Mouse (Mus musculus): Measurements from ENCODE around the gene Fam104a. TPM values are rescaled to one million over a fixed set of nuclear protein-coding genes. Genes with fewer than 3 reads are reported as not detected.

The Fam104a gene
- total RNA-seq, 2 experiments from 2014 or later: 14.9 to 15.6 TPM

- DNase-seq: no peak
- intact Hi-C loops (cut with DNase I): loop anchor here (10.0 kb wide), 1 partner anchor 929 kb away; no protein-coding TSS in a partner anchor
Observed at GRCm38 (mm10) chr11:113705966-113706652, 22.2 kb upstream of the Fam104a start.

- intact Hi-C loops (cut with DNase I): loop anchor here (1.0 to 10.0 kb wide), 3 partner anchors 47 to 931 kb away; partner anchors contain the start of gene Cdc42ep4
- peak; percentile 84 for DNase-seq
Observed at GRCm38 (mm10) chr11:113703758-113704157, 19.8 kb upstream of the Fam104a start.

GRCm38 (mm10) chr11:113699643-113700042 is 15.7 kb upstream of the Fam104a start:
- intact Hi-C loops (cut with DNase I): loop anchor here (10.0 kb wide), 1 partner anchor 935 kb away; no protein-coding TSS in a partner anchor
- DNase-seq: no peak

- intact Hi-C loops (cut with DNase I): no loop called here
- DNase-seq: no peak
Observed at GRCm38 (mm10) chr11:113698013-113698545, 14.1 kb upstream of the Fam104a start.

- no peak for DNase-seq
- intact Hi-C loops (cut with DNase I): no loop called here
Observed at GRCm38 (mm10) chr11:113697571-113697970, 13.6 kb upstream of the Fam104a start.

- no peak for DNase-seq
- intact Hi-C loops (cut with DNase I): no loop called here
Observed at GRCm38 (mm10) chr11:113691851-113692250, 7.9 kb upstream of the Fam104a start.

- intact Hi-C loops (cut with DNase I): no loop called here
Observed at GRCm38 (mm10) chr11:113691318-113691717, 7.4 kb upstream of the Fam104a start.

GRCm38 (mm10) chr11:113690506-113690905 is 6.6 kb upstream of the Fam104a start:
- intact Hi-C loops (cut with DNase I): no loop called here
- no peak for DNase-seq

More at GRCm38 (mm10) chr11:113691318-113691717, 7.4 kb upstream of the Fam104a start:
- no peak for DNase-seq

- intact Hi-C loops (cut with DNase I): no loop called here
- no peak for DNase-seq
Observed at GRCm38 (mm10) chr11:113687031-113687430, 3.1 kb upstream of the Fam104a start.

GRCm38 (mm10) chr11:113684707-113685426 is 912 bp upstream of the Fam104a start:
- no peak for DNase-seq
- intact Hi-C loops (cut with DNase I): loop anchor here (2.0 kb wide), 1 partner anchor 36 kb away; the partner anchor contains the start of gene Cog1

- DNase-seq: no peak
- intact Hi-C loops (cut with DNase I): no loop called here
Observed at GRCm38 (mm10) chr11:113683627-113683956, 363 bp downstream of the Fam104a start.

- intact Hi-C loops (cut with DNase I): no loop called here
- peak; percentile 25 to 30 for DNase-seq
Observed at GRCm38 (mm10) chr11:113682897-113683626, 893 bp downstream of the Fam104a start.

- intact Hi-C loops (cut with DNase I): no loop called here
- no peak for DNase-seq
Observed at GRCm38 (mm10) chr11:113681979-113682378, 2.0 kb downstream of the Fam104a start.

- no peak for DNase-seq
- intact Hi-C loops (cut with DNase I): no loop called here
Observed at GRCm38 (mm10) chr11:113680954-113681353, 3.0 kb downstream of the Fam104a start.

GRCm38 (mm10) chr11:113678373-113678772 is 5.6 kb downstream of the Fam104a start:
- intact Hi-C loops (cut with DNase I): no loop called here

GRCm38 (mm10) chr11:113677378-113677777 is 6.6 kb downstream of the Fam104a start:
- intact Hi-C loops (cut with DNase I): no loop called here
- no peak for DNase-seq

More at GRCm38 (mm10) chr11:113678373-113678772, 5.6 kb downstream of the Fam104a start:
- DNase-seq: no peak

GRCm38 (mm10) chr11:113676847-113677246 is 7.1 kb downstream of the Fam104a start:
- DNase-seq: no peak
- intact Hi-C loops (cut with DNase I): no loop called here

- no peak for DNase-seq
- intact Hi-C loops (cut with DNase I): no loop called here
Observed at GRCm38 (mm10) chr11:113674595-113674994, 9.4 kb downstream of the Fam104a start.

- DNase-seq: no peak
- intact Hi-C loops (cut with DNase I): no loop called here
Observed at GRCm38 (mm10) chr11:113673614-113674013, 10.3 kb downstream of the Fam104a start.

GRCm38 (mm10) chr11:113669711-113670110 is 14.2 kb downstream of the Fam104a start:
- intact Hi-C loops (cut with DNase I): no loop called here
- no peak for DNase-seq

- intact Hi-C loops (cut with DNase I): no loop called here
- no peak for DNase-seq
Observed at GRCm38 (mm10) chr11:113668857-113669256, 15.1 kb downstream of the Fam104a start.

All from heart, postnatal 36 days (tissue).